Mouse (Mus musculus): Measurements from ENCODE around the gene Ctnnd1. TPM values are rescaled to one million over a fixed set of nuclear protein-coding genes. Genes with fewer than 3 reads are reported as not detected.
A peak's percentile ranks its signal among the peaks of the same experiment; 100 is the strongest.
"Not testable (repeated sequence)": the region's sequence is repeated elsewhere in the genome, so short reads cannot be mapped to it uniquely, and the experiment has no call there.

Ctnnd1 gene
- polyA plus RNA-seq, 1 experiment from 2014 or later, result 38.2 TPM

- peak within 1 kb of the TSS; percentile 85 for H3K4me3 ChIP-seq (ENCODE audit: low read depth, low read length)
- H3K4me2 ChIP-seq (replicated peaks; ENCODE audit: low read depth, low read length), result peak within 1 kb of the TSS; percentile 93
- peak within 1 kb of the TSS; percentile 84 for H3K9ac ChIP-seq (replicated peaks; ENCODE audit: low read depth)
- H3K27ac ChIP-seq (ENCODE audit: low read length), result peak within 1 kb of the TSS; percentile 76
- H3K9me3 ChIP-seq (ENCODE audit: low read length), result no peaks in the 10 kb centered on the region
- WGBS, result under 1% methylated on average over 44 of the region's 44 CpGs
- no peaks in the 10 kb centered on the region for H3K4me1 ChIP-seq (ENCODE audit: insufficient read depth, low read depth, low read length)
- peak; percentile 99 for ATAC-seq
- no peaks in the 10 kb centered on the region for H3K36me3 ChIP-seq (ENCODE audit: insufficient read depth, low read length)
- no peaks in the 10 kb centered on the region for H3K27me3 ChIP-seq (replicated peaks; ENCODE audit: insufficient read depth, low read length)
- peak; percentile 100 for DNase-seq (ENCODE audit: low spot score)
- peak; percentile 70 for TF ChIP-seq EP300 (IDR thresholded peaks at IDR 0.05)
- no peak for TF ChIP-seq CTCF (IDR thresholded peaks at IDR 0.05)
Measured at GRCm38 (mm10) chr2:84677968-84678880, 27.7 kb upstream of the Ctnnd1 start, which contains the start of the genes Gm28635 and Med19. TSS of gene Gm28635 (minus strand) at chr2:84678041. TSS of gene Med19 (plus strand) at chr2:84678402.

- no peak overlapping the region for H3K27ac ChIP-seq (ENCODE audit: low read length)
- TF ChIP-seq CTCF (IDR thresholded peaks at IDR 0.05) (peak; percentile 70), EP300 (IDR thresholded peaks at IDR 0.05) (no peak)
- H3K36me3 ChIP-seq (ENCODE audit: insufficient read depth, low read length), result no peaks in the 10 kb centered on the region
- H3K9me3 ChIP-seq (ENCODE audit: low read length), result no peaks in the 10 kb centered on the region
- peak overlapping the region; percentile 54 for H3K4me3 ChIP-seq (ENCODE audit: low read depth, low read length)
- WGBS, result 8% methylated on average over 21 of the region's 22 CpGs
- H3K9ac ChIP-seq (replicated peaks; ENCODE audit: low read depth), result peak overlapping the region; percentile 36; the same call in 1 of the 2 replicates
- H3K4me2 ChIP-seq (replicated peaks; ENCODE audit: low read depth, low read length), result peak overlapping the region; percentile 75
- no peaks in the 10 kb centered on the region for H3K4me1 ChIP-seq (ENCODE audit: insufficient read depth, low read depth, low read length)
- DNase-seq (ENCODE audit: low spot score), result peak; percentile 55
- ATAC-seq, result peak; percentile 36
- H3K27me3 ChIP-seq (replicated peaks; ENCODE audit: insufficient read depth, low read length), result no peaks in the 10 kb centered on the region
Measured at GRCm38 (mm10) chr2:84677270-84677967, 26.9 kb upstream of the Ctnnd1 start.

GRCm38 (mm10) chr2:84671535-84671934, 21.0 kb upstream of the Ctnnd1 start:
- not testable (repeated sequence) for H3K27me3 ChIP-seq (replicated peaks; ENCODE audit: insufficient read depth, low read length); H3K36me3 ChIP-seq (ENCODE audit: insufficient read depth, low read length); H3K4me1 ChIP-seq (ENCODE audit: insufficient read depth, low read depth, low read length); ATAC-seq; H3K9ac ChIP-seq (replicated peaks; ENCODE audit: low read depth); H3K4me2 ChIP-seq (replicated peaks; ENCODE audit: low read depth, low read length); DNase-seq (ENCODE audit: low spot score); H3K4me3 ChIP-seq (ENCODE audit: low read depth, low read length); H3K27ac ChIP-seq (ENCODE audit: low read length); H3K9me3 ChIP-seq (ENCODE audit: low read length)
- 68% methylated on average over 4 of the region's 5 CpGs for WGBS

DNA sequence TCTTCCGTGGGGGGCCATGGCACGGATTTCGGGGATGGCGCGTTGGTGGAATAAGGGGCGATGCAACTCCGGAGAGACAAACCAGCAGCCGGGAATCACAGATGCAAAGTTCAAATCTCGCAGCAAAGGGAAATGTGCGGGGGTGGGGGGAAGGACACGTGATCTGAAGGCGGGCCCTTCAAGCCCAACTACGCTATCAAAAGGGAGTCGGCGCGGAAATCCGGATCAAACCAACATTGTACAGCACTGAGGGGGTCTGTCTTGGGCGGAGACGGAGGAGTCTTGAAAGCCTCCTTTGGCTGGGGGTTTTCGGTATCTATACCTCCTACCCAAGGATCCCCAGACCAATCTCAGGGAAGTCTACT, 20.0 kb upstream of the Ctnnd1 start, which contains the start of gene Selenoh:
Selenoh (minus strand) TSS at position 202 of the 365 bp plus-strand sequence.
- Histone ChIP-seq H3K9ac (replicated peaks; ENCODE audit: low read depth) (peak within 1 kb of the TSS; percentile 74), H3K9me3 (ENCODE audit: low read length) (no peaks in the 10 kb centered on the region), H3K27me3 (replicated peaks; ENCODE audit: insufficient read depth, low read length) (no peaks in the 10 kb centered on the region), H3K36me3 (ENCODE audit: insufficient read depth, low read length) (no peaks in the 10 kb centered on the region), H3K27ac (ENCODE audit: low read length) (peak within 1 kb of the TSS; percentile 88), H3K4me3 (ENCODE audit: low read depth, low read length) (peak within 1 kb of the TSS; percentile 90), H3K4me1 (ENCODE audit: insufficient read depth, low read depth, low read length) (no peaks in the 10 kb centered on the region), H3K4me2 (replicated peaks; ENCODE audit: low read depth, low read length) (peak within 1 kb of the TSS; percentile 64)
- ATAC-seq (peak; percentile 92), DNase-seq (ENCODE audit: low spot score) (peak; percentile 96)
- no peak for TF ChIP-seq CTCF (IDR thresholded peaks at IDR 0.05)
- peak; percentile 61 for TF ChIP-seq EP300 (IDR thresholded peaks at IDR 0.05)
- WGBS, result 1% methylated on average over 20 of the region's 20 CpGs

GRCm38 (mm10) chr2:84669828-84670568, 19.4 kb upstream of the Ctnnd1 start:
- Histone ChIP-seq H3K9ac (replicated peaks; ENCODE audit: low read depth) (peak overlapping the region; percentile 74), H3K27me3 (replicated peaks; ENCODE audit: insufficient read depth, low read length) (no peaks in the 10 kb centered on the region), H3K27ac (ENCODE audit: low read length) (peak overlapping the region; percentile 88), H3K36me3 (ENCODE audit: insufficient read depth, low read length) (no peaks in the 10 kb centered on the region), H3K4me2 (replicated peaks; ENCODE audit: low read depth, low read length) (peak overlapping the region; percentile 64), H3K4me3 (ENCODE audit: low read depth, low read length) (peak overlapping the region; percentile 90), H3K4me1 (ENCODE audit: insufficient read depth, low read depth, low read length) (no peaks in the 10 kb centered on the region), H3K9me3 (ENCODE audit: low read length) (no peaks in the 10 kb centered on the region)
- ATAC-seq, result peak; percentile 74
- TF ChIP-seq EP300 (IDR thresholded peaks at IDR 0.05), result no peak
- no peak for TF ChIP-seq CTCF (IDR thresholded peaks at IDR 0.05)
- DNase-seq (ENCODE audit: low spot score), result peak; percentile 72
- WGBS, result under 1% methylated on average over 38 of the region's 39 CpGs

All from lung, postnatal 0 days (tissue).